Mouse (Mus musculus) liver, embryonic 13.5 days (tissue): Measurements from ENCODE around the gene Rhoa. TPM values are rescaled to one million over a fixed set of nuclear protein-coding genes. Genes with fewer than 3 reads are reported as not detected.
A peak's percentile ranks its signal among the peaks of the same experiment; 100 is the strongest.
"Not testable (repeated sequence)": the region's sequence is repeated elsewhere in the genome, so short reads cannot be mapped to it uniquely, and the experiment has no call there.

ENCODE experiments used
- ATAC-seq: fragments of 200-750 bp; cut with Nextera tagmentation; 2 replicates; pipeline ENCODE4 v1.8.0; 2017; ENCODE audit warnings: low read depth, mild to moderate bottlenecking, moderate number of reproducible peaks, moderate library complexity
- DNase-seq: peaks from one replicate; pipeline ENCODE4 v3.0.0; 2022
- H3K27ac ChIP-seq: fragments of 300-500 bp; sonication (generic); 2 replicates; pipeline ENCODE4 v1.5.1; 2015; ENCODE audit warnings: moderate library complexity, mild to moderate bottlenecking, inconsistent platforms
- H3K27me3 ChIP-seq: fragments of 300-500 bp; sonication (generic); 2 replicates; pipeline ENCODE4 v1.6.1; 2015; ENCODE audit warnings: mild to moderate bottlenecking, inconsistent platforms
- H3K36me3 ChIP-seq: fragments of 300-500 bp; sonication (generic); 2 replicates; pipeline ENCODE4 v1.6.1; 2015; ENCODE audit warnings: mild to moderate bottlenecking, inconsistent platforms
- H3K4me1 ChIP-seq: fragments of 300-500 bp; sonication (generic); replicated peaks from 2 replicates; pipeline ENCODE4 v1.6.1; 2015; ENCODE audit warnings: inconsistent platforms
- H3K4me2 ChIP-seq: fragments of 300-500 bp; sonication (generic); 2 replicates; pipeline ENCODE4 v1.6.1; 2015; ENCODE audit warnings: inconsistent platforms, mild to moderate bottlenecking, moderate library complexity
- H3K4me3 ChIP-seq: fragments of 300-500 bp; sonication (generic); replicated peaks from 2 replicates; pipeline ENCODE4 v1.5.1; 2015; ENCODE audit warnings: mild to moderate bottlenecking, inconsistent platforms
- H3K9ac ChIP-seq: fragments of 300-500 bp; sonication (generic); 2 replicates; pipeline ENCODE4 v1.6.1; 2015; ENCODE audit warnings: mild to moderate bottlenecking, inconsistent platforms
- H3K9me3 ChIP-seq: fragments of 300-500 bp; sonication (generic); replicated peaks from 2 replicates; pipeline ENCODE4 v1.6.1; 2016; ENCODE audit warnings: inconsistent platforms
- WGBS: fragments of 180-500 bp; shearing (Covaris S2); methylation state at CpG from one replicate; pipeline ENCODE4 v1.1.7; 2015; ENCODE audit not compliant: insufficient replicate concordance; 5-methylcytosine and 5-hydroxymethylcytosine counted together
- polyA plus RNA-seq: library from polyadenylated mRNA; unstranded; fragments of >200 nt; fragmentation: Nextera tagmentation; extraction: Ambion mirVana; gene quantifications from 2 replicates; pipeline ENCODE4 v1.2.1, GENCODE M21; 2015

The Rhoa gene
- 235 and 296 TPM in 2 replicates for polyA plus RNA-seq

DNA sequence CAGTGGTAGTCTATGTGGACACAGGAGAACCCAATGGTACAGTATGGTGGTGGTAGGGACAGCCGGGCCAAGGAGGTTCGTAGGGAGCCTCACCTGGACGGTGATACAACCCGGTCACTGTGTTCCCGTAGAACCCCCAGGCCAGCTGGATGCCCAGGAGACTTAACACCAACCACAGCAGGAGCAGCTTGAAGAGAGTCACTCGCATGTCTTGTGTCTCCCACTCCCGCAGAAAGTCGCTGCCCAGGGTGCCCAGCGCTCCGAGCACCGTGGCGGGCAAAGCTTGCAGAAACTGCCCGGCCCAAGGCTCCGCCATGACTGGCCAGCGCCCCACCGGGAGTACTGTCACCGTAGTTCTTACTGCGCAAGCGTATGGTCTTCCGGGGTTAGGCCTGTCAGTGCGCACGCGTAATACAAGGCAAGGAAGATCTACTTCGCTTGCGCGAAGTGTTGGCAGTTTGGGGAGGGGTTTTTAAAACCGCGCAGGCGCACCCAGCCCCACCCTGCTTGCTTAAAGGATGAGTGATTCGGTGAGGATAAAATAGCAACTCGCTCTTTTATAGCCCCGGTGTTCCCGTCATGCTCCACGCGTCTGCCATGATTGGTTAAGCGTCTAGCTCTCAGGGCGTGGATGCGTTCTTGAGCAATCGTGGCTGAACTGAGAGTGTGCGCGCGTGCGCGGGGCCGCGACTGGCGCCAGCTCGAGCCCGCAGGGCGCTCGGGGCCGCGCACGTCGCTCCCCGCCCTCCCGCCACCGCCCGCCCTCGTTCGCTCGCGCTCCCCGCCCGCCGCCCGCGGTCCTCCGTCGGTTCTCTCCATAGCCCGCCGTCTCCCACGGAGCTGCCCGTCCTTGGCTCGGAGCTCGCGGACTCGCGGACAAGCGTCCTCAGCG lies at the start of gene Rhoa, which contains the start of gene Tcta:
Gene Rhoa (plus strand): TSS at position 501 of the 892 bp plus-strand sequence.
Gene Tcta (minus strand): TSS at position 532 of the 892 bp plus-strand sequence.
- Histone ChIP-seq H3K9ac (peak within 1 kb of the TSS; percentile 99), H3K27ac (peak within 1 kb of the TSS; percentile 100), H3K27me3 (no peaks in the 10 kb centered on the region), H3K36me3 (peaks cover 23% of the 10 kb centered on the region), H3K9me3 (no peaks in the 10 kb centered on the region), H3K4me2 (peak within 1 kb of the TSS; percentile 92), H3K4me3 (peak within 1 kb of the TSS; percentile 96), H3K4me1 (peaks cover 58% of the 10 kb centered on the region)
- under 1% methylated on average over 81 of the region's 81 CpGs for WGBS
- DNase-seq (peak; percentile 98), ATAC-seq (peak; percentile 88)

DNA sequence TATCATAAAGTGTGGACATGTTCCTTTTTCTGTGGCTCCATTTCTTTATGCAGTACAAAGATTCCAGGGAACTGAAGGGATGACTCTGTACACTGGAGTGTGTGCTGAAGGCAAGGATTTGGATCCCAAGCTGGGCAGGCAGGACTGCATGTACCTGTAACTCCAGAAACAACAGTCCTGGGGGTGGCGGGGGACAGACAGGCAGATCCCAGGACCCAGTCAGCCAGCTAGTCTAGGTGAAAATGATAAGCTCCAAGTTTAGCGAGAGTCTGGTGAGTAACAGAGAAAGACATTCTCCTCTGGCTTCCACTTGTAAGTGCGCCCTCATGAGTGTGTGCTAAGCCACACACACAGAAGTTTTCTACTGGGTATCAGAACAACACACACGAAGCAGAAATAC lies 45.4 kb upstream of the Rhoa start:
- WGBS, result 53% methylated on average over 4 of the region's 4 CpGs

DNA sequence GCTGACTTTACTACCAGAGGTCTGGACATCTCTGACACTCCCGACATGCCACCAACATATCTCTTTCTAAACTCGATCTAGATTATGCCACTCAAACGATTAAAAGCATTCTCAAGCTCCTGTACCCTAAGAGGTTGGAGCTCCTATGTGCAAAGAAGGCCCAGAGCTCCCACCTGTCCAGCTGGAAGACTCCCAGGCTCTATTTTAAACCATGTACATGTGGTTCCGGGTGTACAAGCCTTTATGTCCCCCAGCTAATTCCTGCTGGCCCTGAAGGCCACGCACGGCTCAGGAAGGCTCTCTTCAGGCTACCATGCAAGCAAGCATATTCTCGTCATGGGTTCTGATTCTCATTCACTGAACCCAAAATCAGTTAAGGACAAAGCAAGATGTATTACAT lies 44.1 kb upstream of the Rhoa start:
- peak overlapping the region; percentile 88 for H3K4me3 ChIP-seq
- DNase-seq (no peak), ATAC-seq (no peak)
- H3K4me2 ChIP-seq, result peak overlapping the region; percentile 100
- 67% methylated on average over 7 of the region's 7 CpGs for WGBS
- H3K36me3 ChIP-seq, result no peaks in the 10 kb centered on the region
- peaks cover 36% of the 10 kb centered on the region for H3K4me1 ChIP-seq
- no peaks in the 10 kb centered on the region for H3K9me3 ChIP-seq
- H3K9ac ChIP-seq, result peak overlapping the region; percentile 92; the same call in 1 of the 2 replicates
- H3K27me3 ChIP-seq, result no peaks in the 10 kb centered on the region
- H3K27ac ChIP-seq, result no peak overlapping the region

More for the DNA sequence above, 45.4 kb upstream of the Rhoa start:
- Histone ChIP-seq H3K4me3 (no peak overlapping the region), H3K27ac (no peak overlapping the region), H3K9me3 (no peaks in the 10 kb centered on the region), H3K27me3 (no peaks in the 10 kb centered on the region), H3K4me1 (peaks cover 36% of the 10 kb centered on the region), H3K36me3 (no peaks in the 10 kb centered on the region), H3K9ac (no peak overlapping the region), H3K4me2 (no peak overlapping the region)
- DNase-seq (no peak), ATAC-seq (no peak)

DNA sequence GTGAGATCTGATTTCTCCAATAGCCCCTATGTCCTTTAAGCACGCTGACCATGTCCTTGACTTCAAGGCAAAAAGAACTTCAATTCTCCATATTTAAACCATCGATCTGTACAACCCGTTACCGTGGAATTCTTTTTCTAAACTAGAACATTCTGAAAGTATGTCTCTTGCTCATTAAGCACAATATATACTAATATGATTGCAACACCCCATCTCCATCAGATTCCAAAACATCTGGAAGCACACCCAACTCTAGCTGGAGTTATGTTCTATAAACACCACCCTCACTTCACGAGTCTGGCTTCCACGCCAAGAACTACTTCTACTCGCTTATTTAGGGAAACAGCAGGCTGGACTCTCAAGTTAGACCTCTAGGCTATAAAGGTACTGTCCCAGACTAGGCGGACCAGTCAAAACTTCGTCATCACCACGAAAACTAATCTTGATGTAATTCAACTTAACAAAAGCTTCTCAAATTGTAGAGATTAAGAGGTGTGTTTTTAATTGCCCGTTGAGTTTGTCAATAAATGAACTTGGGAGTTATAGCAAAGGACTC lies 43.4 kb upstream of the Rhoa start:
- Histone ChIP-seq H3K4me2 (peak overlapping the region; percentile 100), H3K27me3 (no peaks in the 10 kb centered on the region), H3K9ac (peak overlapping the region; percentile 92), H3K27ac (peak overlapping the region; percentile 91; the same call in 1 of the 2 replicates), H3K4me3 (peak overlapping the region; percentile 88), H3K4me1 (peaks cover 36% of the 10 kb centered on the region), H3K9me3 (no peaks in the 10 kb centered on the region), H3K36me3 (no peaks in the 10 kb centered on the region)
- WGBS, result 58% methylated on average over 11 of the region's 11 CpGs
- DNase-seq (no peak), ATAC-seq (no peak)

DNA sequence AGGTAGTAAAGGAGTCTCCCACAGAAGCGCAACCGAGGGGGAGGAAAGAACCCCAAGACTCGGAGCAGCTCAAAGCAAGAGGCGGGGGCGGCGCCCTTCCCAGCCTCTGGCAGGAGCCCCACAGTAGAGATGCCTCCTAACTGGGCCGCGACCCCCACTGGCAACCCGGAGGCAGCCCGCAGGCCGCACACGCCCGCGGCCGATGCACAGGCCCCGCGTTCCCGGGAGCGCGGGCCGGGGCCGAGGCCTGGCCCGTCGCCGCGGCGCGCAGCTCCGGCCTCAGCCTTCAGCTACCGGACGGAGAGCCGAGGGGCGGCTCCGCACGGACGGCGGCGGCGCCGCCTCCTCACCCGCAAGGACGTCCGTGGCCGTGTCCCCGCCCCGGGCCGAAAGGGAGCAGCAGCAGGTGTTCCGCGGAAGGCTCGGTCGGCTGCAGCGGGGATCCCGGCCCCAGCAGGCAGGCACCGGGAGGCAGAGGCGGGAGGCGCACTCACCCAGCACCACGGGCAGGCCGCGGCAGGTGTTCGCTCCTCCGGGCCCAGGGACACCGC lies 42.7 kb upstream of the Rhoa start:
- H3K9me3 ChIP-seq, result no peaks in the 10 kb centered on the region
- no peak for DNase-seq
- H3K4me2 ChIP-seq, result peak overlapping the region; percentile 100
- H3K4me1 ChIP-seq, result peaks cover 36% of the 10 kb centered on the region
- ATAC-seq, result peak; percentile 66
- H3K4me3 ChIP-seq, result peak overlapping the region; percentile 88
- H3K27ac ChIP-seq, result peak overlapping the region; percentile 91
- no peaks in the 10 kb centered on the region for H3K36me3 ChIP-seq
- WGBS, result under 1% methylated on average over 61 of the region's 62 CpGs
- peak overlapping the region; percentile 92 for H3K9ac ChIP-seq
- no peaks in the 10 kb centered on the region for H3K27me3 ChIP-seq

DNA sequence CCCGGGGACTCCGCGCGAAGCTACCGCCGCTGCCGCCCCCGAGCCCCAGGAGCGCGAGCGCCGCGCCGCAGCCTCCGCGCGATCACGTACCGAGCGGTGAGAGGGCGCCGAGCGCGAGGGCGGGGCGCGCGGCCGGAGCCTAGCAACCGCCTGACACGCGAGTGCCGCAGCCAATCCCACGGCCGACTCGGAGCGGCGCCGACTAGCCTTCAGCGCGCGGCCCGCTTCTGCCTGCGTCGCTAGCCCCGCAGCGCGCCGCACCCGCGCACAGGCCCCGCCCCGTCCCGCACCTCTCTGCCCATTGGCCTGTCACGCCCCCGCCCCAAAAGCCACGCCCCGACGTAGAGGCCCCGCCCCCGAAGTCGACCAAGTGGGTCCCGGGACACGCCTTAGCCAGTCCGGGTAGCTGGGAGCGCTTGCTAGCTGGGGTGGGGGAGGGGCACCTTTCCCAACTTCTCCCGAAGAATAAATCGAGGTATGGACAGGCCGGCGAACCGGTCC lies 42.2 kb upstream of the Rhoa start, which contains the start of gene Dag1:
Gene Dag1 (minus strand): TSS at position 269 of the 501 bp plus-strand sequence.
- no peaks in the 10 kb centered on the region for H3K9me3 ChIP-seq
- peak within 1 kb of the TSS; percentile 92 for H3K9ac ChIP-seq
- WGBS, result under 1% methylated on average over 66 of the region's 71 CpGs
- H3K27ac ChIP-seq, result peak within 1 kb of the TSS; percentile 91
- peak within 1 kb of the TSS; percentile 88 for H3K4me3 ChIP-seq
- H3K4me1 ChIP-seq, result peaks cover 36% of the 10 kb centered on the region
- H3K4me2 ChIP-seq, result peak within 1 kb of the TSS; percentile 100
- H3K36me3 ChIP-seq, result no peaks in the 10 kb centered on the region
- DNase-seq (peak; percentile 97), ATAC-seq (peak; percentile 96)
- no peaks in the 10 kb centered on the region for H3K27me3 ChIP-seq

DNA sequence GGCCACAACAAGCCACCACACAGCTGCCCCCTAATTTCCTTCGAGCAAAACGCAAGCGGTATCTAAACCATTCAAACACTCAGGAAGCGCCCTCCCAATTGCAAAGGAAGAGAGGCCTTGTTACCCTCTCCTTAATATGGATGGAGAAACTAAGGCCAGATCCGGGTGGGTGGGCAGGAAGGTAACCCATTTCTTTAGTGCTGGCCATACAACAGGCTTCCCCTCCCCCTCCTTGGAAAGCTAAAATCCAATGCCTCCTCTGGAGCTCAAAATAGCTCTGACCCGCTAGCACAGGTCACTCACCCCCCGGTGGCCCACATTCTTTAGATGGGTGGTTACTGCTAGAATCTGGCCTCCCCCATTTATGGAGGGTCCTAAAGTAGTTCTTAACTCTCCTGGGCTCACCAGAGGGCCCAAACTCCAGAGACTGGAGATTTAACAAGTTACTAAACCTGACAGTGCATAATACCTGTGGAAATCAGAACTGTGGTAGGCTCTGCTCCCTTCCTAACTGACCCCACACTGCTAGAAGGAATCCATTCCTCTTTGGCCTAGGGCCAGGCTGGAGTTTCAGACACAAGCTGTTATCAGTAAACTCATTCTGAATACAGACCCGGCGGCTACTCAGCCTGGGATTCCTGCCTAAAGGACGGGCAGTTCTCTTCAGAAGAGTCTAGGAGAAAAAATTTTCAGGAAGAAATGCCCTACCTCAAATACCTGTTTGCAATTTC lies 41.6 kb upstream of the Rhoa start:
- WGBS, result 13% methylated on average over 10 of the region's 10 CpGs
- Histone ChIP-seq H3K4me3 (peak overlapping the region; percentile 88), H3K9me3 (no peaks in the 10 kb centered on the region), H3K27me3 (no peaks in the 10 kb centered on the region), H3K4me2 (peak overlapping the region; percentile 100), H3K9ac (peak overlapping the region; percentile 51), H3K36me3 (no peaks in the 10 kb centered on the region), H3K27ac (peak overlapping the region; percentile 91), H3K4me1 (peaks cover 36% of the 10 kb centered on the region)
- DNase-seq (no peak), ATAC-seq (no peak; the same call in 1 of the 2 replicates)

DNA sequence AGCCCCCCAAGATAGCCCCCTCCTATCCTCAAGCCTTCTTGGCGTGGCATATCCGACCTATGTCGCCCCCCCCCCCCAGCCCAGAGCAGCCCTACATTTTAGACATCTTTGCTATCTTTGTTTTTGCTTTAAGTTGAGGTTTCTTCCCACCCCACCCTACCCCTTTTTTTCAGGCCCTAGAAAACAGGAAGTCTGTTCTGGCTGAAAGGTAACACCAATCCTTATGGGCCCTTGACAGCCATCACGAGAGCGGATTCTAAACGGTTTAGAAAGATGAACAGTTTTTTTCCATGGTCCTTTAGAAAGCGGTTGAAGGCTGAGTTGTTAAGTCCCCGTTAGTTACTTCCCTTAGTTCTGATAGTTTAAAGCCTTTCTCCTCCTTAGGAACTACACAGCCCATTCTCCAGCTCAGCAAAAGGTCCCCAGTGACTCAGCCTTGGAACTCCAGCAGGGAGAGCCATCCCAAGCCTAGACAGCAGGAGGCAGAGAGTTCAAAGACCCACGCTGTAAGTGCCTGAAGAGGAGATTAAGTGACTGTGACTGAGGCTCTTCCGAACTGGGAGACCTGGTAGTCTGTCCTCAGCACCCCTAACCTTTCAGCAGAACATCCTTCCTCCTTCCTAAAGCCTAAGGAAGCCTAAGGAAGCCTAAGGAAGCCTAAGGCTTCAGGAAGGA lies 39.5 kb upstream of the Rhoa start:
- no peak overlapping the region for H3K27ac ChIP-seq
- no peaks in the 10 kb centered on the region for H3K9me3 ChIP-seq
- no peak overlapping the region for H3K9ac ChIP-seq
- ATAC-seq (no peak), DNase-seq (no peak)
- no peak overlapping the region for H3K4me2 ChIP-seq
- peaks cover 35% of the 10 kb centered on the region for H3K4me1 ChIP-seq
- no peaks in the 10 kb centered on the region; the same call in 1 of the 2 replicates for H3K27me3 ChIP-seq
- no peak overlapping the region for H3K4me3 ChIP-seq
- 38% methylated on average over 10 of the region's 10 CpGs for WGBS
- no peaks in the 10 kb centered on the region for H3K36me3 ChIP-seq

DNA sequence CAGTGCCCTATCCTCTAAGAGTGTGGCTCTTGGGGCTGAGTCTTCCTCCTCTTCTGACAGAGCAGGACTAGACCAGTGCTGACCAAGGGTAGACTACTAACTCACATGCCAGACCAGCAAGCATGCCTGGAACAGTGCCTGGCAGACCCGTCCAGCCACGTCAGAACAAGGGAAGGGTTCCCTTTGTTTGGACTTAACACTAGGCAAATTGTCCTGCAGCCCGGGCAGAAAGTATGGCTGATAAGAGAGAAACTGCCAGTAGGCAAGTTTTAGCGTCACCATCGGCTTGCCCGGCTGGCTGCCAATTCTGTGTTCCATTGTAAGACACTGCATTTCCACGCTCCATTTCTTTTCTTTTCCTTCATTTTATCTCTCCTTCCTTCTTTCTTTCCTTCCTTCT lies 38.2 kb upstream of the Rhoa start:
- Histone ChIP-seq H3K9me3 (no peaks in the 10 kb centered on the region), H3K4me3 (no peak overlapping the region), H3K36me3 (no peaks in the 10 kb centered on the region), H3K9ac (no peak overlapping the region), H3K4me2 (no peak overlapping the region), H3K27me3 (peaks cover 3% of the 10 kb centered on the region), H3K4me1 (peaks cover 29% of the 10 kb centered on the region), H3K27ac (no peak overlapping the region)
- DNase-seq, result no peak
- ATAC-seq, result no peak
- WGBS, result 69% methylated on average over 7 of the region's 7 CpGs

DNA sequence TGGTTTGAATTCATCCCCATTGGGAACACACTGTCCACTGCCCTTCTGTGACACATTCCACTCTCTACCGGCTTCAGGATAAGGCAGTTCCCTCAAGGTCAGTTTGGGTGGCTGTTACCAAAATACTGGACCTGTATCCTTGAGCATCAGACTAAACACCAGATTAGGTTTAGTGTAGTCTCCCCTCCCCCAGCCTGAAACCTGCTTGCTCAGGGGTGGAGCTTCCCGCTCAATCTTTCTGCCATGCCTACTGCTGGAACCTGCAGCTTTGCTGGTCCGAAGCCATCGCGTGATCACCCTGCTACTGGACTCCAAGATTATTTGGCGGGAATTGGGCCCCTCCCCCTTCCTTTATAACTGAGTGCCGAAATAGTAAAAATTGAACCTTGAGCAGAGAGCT lies 37.2 kb upstream of the Rhoa start:
- not testable (repeated sequence) for DNase-seq

More for the DNA sequence above, 37.2 kb upstream of the Rhoa start:
- not testable (repeated sequence) for H3K9me3 ChIP-seq, H3K9ac ChIP-seq, ATAC-seq, H3K4me3 ChIP-seq, H3K36me3 ChIP-seq, H3K4me2 ChIP-seq, H3K27ac ChIP-seq
- WGBS, result 66% methylated on average over 7 of the region's 7 CpGs
- H3K4me1 ChIP-seq, result peaks cover 22% of the 10 kb centered on the region
- H3K27me3 ChIP-seq, result peaks cover 13% of the 10 kb centered on the region
